Mouse (Mus musculus) adrenal gland, adult 8-10 months (tissue): ENCODE measurements around the gene Cyp3a13. TPM values are rescaled to one million over a fixed set of nuclear protein-coding genes. Genes with fewer than 3 reads are reported as not detected.
"Not testable (repeated sequence)": the region's sequence is repeated elsewhere in the genome, so short reads cannot be mapped to it uniquely, and the experiment has no call there.

Experiments used
- DNase-seq: peaks from one replicate; pipeline ENCODE4 v3.0.0; 2022
- total RNA-seq, 4 experiments: library from RNA; stranded (reverse); gene quantifications; 2 replicates each; pipeline ENCODE4 v1.2.4; 2022

The Cyp3a13 gene
- total RNA-seq, 4 experiments from 2014 or later: 0.17 to 0.26 (median 0.22) TPM; not detected in 1

DNA sequence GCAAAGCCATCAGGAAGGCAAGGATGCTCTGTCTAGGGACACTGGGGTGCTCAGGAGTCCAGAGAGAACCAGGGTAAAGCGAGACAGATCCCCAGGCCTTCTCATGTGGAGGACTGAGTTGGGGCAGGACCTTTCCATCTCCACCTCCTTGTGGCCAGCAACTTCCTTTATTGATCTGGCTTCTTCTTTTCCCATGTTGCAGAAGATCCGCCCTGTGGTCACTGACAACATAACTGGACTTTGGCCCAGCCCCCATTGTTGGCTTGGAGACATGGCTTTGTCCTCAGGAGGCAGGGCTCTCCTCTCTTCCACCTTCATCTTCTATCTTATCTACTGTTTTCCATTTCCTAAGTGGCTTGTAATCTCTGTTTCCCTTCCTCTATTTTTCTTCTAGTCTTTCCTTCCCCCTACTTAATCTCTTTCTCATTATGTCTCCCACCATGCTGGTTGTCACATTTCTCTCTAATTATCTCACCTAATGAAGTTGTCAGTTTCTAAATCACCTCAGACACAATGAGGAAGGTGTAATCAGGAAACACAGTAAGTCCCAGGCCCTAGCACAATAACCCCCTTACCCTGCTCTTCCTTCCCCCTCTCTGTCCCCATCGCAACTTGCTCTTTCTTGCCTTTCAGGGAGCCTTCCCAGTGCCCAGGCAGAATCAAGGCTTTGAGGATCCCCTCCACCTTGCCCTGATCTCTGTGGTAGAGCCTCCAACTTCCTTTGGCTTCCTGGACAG, 49.6 kb downstream of the Cyp3a13 start, which contains the start of gene Pilrb2:
TSS of gene Pilrb2 (minus strand) at position 172 of the 737 bp plus-strand sequence.
- DNase-seq: not testable (repeated sequence)

DNA sequence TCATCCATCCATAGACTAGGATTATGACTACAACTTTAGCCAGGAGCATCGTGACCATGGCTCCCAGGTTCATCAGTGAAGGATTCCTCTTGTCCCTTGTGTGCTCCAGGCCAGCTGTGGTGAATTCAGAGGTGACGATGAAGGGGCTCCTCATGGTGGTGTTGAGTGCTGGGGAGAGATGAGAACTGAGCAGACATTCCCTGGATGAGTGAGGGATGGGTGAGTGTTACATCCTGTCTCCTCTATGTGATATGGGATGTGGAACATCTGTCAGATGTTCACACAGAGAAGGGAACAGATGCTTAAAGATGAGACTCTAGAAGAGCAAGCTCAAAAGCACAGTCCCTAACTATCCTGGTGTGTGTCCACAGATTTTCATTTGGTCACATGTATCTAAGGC, 52.8 kb downstream of the Cyp3a13 start:
- not testable (repeated sequence) for DNase-seq

DNA sequence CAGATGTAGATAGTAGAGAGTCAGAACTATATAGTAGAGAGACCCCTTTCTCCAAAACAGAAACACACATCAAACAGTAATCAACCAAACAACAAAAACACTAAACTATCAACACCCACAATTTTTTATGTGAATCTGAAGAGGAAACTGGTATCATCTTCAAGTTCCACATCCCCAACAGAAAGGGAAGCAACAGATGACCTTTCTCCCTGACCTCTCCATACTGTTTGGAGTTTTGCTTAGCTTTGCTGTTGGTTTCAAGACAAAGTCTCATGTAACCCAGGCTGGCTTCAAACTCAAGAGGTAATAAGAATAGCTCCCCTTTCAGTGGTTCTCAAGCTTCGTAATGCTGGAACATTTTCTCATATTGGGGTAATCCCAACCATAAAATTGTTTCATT, 57.4 kb downstream of the Cyp3a13 start:
- not testable (repeated sequence) for DNase-seq

DNA sequence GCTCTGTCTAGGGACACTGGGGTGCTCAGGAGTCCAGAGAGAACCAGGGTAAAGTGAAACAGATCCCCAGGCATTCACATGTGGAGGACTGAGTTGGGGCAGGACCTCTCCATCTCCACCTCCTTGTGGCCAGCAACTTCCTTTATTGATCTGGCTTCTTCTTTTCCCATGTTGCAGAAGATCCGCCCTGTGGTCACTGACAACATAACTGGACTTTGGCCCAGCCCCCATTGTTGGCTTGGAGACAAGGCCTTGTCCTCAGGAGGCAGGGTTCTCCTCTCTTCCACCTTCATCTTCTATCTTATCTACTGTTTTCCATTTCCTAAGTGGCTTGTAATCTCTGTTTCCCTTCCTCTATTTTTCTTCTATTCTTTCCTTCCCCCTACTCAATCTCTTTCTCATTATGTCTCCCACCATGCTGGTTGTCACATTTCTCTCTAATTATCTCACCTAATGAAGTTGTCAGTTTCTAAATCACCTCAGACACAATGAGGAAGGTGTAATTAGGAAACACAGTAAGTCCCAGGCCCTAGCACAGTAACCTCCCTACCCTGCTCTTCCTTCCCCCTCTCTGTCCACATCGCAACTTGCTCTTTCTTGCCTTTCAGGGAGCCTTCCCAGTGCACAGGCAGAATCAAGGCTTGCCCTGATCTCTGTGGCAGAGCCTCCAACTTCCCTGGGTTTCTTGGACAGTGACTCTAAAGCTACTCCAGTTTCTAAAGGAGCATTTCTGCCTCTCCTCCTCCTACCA, 63.3 kb downstream of the Cyp3a13 start, which contains the start of gene Pilrb1:
TSS of gene Pilrb1 (minus strand) at position 147 of the 751 bp plus-strand sequence.
- not testable (repeated sequence) for DNase-seq

DNA sequence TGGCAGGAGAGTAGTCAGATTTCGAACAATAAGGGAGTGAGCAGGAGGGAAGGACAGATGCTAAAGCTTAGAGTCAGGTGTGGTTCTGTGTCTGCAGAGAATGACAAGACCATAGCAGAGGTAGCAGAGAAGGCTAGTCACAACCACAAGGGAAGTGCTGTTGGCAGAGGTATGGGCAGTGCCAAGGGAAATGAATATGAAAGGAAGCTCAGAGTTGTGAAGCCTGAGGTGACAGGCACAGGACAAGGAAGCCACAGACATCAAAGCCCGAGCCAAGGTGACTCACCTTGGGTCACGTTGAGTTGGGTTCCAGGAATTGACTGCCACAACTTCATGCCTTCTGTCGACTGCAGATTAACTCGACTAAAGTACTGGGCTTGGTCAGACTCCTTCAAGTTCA, 64.5 kb downstream of the Cyp3a13 start:
- not testable (repeated sequence) for DNase-seq

DNA sequence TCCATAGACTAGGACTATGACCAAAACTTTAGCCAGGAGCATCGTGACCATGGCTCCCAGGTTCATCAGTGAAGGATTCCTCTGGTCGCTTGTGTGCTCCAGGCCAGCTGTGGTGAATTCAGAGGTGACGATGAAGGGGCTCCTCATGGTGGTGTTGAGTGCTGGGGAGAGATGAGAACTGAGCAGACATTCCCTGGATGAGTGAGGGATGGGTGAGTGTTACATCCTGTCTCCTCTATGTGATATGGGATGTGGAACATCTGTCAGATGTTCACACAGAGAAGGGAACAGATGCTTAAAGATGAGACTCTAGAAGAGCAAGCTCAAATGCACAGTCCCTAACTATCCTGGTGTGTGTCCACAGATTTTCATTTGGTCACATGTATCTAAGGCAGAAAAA, 66.5 kb downstream of the Cyp3a13 start:
- DNase-seq: not testable (repeated sequence)

DNA sequence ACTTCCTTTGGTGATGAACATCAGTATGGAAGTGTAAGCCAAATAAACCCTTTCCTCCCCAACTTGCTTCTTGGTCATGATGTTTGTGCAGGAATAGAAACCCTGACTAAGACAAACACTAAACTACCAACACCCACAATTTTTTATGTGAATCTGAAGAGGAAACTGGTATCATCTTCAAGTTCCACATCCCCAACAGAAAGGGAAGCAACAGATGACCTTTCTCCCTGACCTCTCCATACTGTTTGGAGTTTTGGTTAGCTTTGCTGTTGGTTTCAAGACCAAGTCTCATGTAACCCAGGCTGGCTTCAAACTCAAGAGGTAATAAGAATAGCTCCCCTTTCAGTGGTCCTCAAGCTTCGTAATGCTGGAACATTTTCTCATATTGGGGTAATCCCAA, 71.1 kb downstream of the Cyp3a13 start:
- not testable (repeated sequence) for DNase-seq

Other genes with a start within 250 kb of the Cyp3a13 start
- 10 to 100 TPM; 27.9 to 55.0 (median 41.4) TPM for gene Agfg2, start 236.9 kb downstream of the Cyp3a13 start, total RNA-seq
- gene Nyap1, start 180.0 kb downstream of the Cyp3a13 start, total RNA-seq: 10 to 100 TPM in 1 of 4 experiments, 1 to 10 TPM in 3; 4.4 to 10.2 (median 7.1) TPM
- 100 to 1,000 TPM in 2 of 4 experiments, 10 to 100 TPM in 2; 73.9 to 110 (median 94.0) TPM for gene Tsc22d4, start 175.9 kb downstream of the Cyp3a13 start, total RNA-seq
- gene Ppp1r35, start 142.8 kb downstream of the Cyp3a13 start, total RNA-seq: 10 to 100 TPM; 21.2 to 35.5 (median 27.0) TPM
- 10 to 100 TPM; 53.8 to 66.8 (median 56.1) TPM for gene Mepce, start 134.0 kb downstream of the Cyp3a13 start, total RNA-seq
- gene Zcwpw1, start 133.8 kb downstream of the Cyp3a13 start, total RNA-seq: 1 to 10 TPM; 1.4 to 4.4 (median 2.8) TPM
- gene Pilra, start 85.3 kb downstream of the Cyp3a13 start, total RNA-seq: 1 to 10 TPM; 1.8 to 5.8 (median 4.1) TPM
- 1 to 10 TPM; 1.2 to 3.7 (median 1.9) TPM for gene Pilrb1, start 63.5 kb downstream of the Cyp3a13 start, total RNA-seq
- gene Pilrb2, start 49.8 kb downstream of the Cyp3a13 start, total RNA-seq: 1 to 10 TPM in 2 of 4 experiments, under 1 TPM in 1, not detected in 1; 0.93 to 3.2 (median 2.2) TPM
- under 1 TPM; 0.14 to 0.71 (median 0.40) TPM for gene Gjc3, start 41.5 kb upstream of the Cyp3a13 start, total RNA-seq
- gene Azgp1, start 59.9 kb upstream of the Cyp3a13 start, total RNA-seq: 1 to 10 TPM in 1 of 4 experiments, under 1 TPM in 2, not detected in 1; 0.73 to 1.0 (median 0.78) TPM
- gene Smok3a, start 99.6 kb upstream of the Cyp3a13 start, total RNA-seq: not detected
- not detected for gene Smok3b, start 99.8 kb upstream of the Cyp3a13 start, total RNA-seq
- gene Smok3c, start 131.6 kb upstream of the Cyp3a13 start, total RNA-seq: not detected
- 10 to 100 TPM; 39.6 to 51.4 (median 47.6) TPM for gene Zkscan1, start 163.5 kb upstream of the Cyp3a13 start, total RNA-seq
- 10 to 100 TPM; 16.7 to 18.8 (median 17.1) TPM for gene Zscan21, start 195.3 kb upstream of the Cyp3a13 start, total RNA-seq
- 10 to 100 TPM; 12.9 to 18.5 (median 16.1) TPM for gene Zfp113, start 234.1 kb upstream of the Cyp3a13 start, total RNA-seq
- gene Cops6, start 239.5 kb upstream of the Cyp3a13 start, total RNA-seq: 100 to 1,000 TPM; 123 to 142 (median 139) TPM